Mouse (Mus musculus): ENCODE results near the gene Carmil3. TPM values are rescaled to one million over a fixed set of nuclear protein-coding genes. Genes with fewer than 3 reads are reported as not detected.

The Carmil3 gene
- polyA plus RNA-seq, 1 experiment from 2014 or later, result 1.1 TPM

DNA sequence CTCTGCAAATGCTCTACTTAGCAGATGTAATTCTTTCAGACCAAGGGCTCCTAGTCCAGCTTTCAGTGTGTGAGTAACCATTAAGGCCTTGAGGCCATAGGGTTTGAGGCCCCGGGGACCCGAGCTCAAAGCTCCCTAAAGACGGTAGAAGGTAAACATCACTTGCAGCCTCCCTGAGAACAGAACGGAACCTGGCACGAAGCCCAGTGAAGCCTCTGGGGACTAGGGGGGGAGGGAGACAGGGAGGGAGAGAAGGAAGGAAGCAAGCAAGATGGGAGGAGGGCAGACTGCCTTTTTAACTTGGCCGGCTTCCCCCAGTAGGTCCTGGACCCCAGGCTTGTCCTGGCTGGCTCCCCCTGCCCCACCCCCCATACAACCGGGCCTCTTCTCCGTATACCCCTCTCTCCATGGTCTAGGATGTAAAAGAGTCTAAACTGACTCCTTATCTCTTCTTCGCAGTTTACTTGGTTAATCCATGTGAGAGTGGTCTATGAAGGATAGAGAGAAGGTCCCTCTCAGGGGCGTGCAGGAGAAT is 50.4 kb downstream of the Carmil3 start:
- no peak for DNase-seq (ENCODE audit: low spot score)

DNA sequence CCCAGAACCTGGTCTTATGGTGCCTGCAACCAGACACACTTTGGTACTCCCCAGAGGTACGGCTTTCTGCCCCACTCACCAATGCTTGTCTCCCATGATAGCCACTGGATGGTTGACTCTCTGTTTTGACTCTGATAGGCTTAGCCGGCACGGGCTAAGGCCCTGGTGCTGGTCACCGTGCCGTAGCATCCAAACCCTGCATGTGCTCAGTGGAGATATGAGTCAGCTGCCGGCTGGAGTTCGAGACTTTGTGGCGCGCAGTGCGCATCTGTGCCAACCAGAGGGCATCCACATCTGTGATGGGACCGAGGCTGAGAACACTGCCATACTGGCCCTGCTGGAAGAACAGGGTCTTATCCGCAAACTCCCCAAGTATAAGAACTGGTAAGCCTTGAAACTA is 51.8 kb downstream of the Carmil3 start:
- no peak for DNase-seq (ENCODE audit: low spot score)

DNA sequence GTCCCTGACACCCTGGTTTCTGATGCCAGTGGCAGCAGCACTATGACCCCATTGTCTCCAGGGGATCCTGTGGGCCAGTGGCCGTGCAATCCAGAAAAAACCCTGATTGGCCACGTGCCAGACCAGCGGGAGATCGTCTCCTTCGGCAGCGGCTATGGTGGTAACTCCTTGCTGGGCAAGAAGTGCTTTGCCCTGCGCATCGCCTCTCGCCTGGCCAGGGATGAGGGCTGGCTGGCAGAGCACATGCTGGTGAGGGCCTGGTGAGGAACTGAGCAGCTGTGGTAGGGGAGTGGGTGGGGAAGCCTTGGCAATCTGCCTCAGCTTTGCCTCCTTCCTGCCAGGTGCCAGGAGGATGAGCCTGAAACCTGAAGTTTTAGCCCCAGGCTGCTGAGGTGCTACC is 53.9 kb downstream of the Carmil3 start:
- DNase-seq (ENCODE audit: low spot score), result no peak

DNA sequence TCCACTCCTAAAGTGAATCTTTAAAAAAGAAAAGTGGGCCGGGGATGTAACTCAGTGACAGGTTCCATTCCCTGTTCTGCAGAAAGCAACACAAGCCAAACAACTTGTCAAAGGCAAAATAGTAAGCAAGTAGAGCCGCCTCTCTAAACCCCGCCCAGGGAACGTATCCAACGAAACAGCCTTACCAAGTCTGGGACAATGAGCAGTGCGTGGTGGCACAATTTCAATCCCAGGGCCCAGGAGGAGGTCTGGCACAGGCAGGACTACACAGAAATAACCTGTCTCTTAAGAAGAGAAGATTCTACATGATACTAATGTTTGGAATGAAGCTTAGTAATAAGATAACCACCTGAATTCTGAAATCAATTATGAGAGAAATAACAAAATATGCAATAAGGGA is 59.7 kb downstream of the Carmil3 start:
- no peak for DNase-seq (ENCODE audit: low spot score)

DNA sequence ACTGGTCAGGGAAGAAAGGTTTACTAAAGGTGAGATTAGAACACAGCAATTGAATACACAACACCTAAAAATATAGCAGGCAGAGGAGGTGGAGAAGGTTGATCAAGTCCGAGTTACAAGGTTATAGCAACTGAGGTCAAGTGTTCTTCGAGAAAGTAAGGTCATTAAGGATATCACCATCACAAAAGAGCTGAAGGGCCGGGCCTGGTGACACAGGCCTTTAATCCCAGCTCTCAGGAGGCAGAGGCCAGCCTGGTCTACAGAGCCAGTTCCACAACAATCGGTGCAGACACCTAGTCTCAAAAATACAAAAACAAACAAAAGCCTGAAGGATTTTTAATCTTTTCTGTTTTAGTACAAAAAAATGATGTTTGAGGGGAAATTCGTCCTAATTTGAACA is 60.9 kb downstream of the Carmil3 start:
- DNase-seq (ENCODE audit: low spot score), result no peak

DNA sequence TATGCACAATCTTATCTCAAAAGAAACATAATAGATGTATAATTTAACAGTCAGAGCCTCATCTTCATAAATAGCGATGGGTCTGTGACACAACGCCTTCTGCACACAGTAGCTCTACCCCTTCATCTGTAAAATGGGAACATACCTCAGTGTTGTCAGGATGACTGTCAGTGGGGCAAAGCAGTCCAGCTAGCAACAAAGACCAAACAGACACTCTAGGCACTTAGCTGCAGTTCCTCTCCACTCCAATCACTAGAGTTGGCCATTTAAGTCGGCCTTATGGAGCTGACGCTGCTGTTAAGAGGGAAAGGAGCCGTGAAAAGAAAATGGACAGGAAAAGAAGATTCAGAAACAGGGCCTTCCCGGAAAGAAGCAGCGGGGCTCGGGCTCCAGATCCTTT is 61.3 kb downstream of the Carmil3 start:
- DNase-seq (ENCODE audit: low spot score), result no peak

DNA sequence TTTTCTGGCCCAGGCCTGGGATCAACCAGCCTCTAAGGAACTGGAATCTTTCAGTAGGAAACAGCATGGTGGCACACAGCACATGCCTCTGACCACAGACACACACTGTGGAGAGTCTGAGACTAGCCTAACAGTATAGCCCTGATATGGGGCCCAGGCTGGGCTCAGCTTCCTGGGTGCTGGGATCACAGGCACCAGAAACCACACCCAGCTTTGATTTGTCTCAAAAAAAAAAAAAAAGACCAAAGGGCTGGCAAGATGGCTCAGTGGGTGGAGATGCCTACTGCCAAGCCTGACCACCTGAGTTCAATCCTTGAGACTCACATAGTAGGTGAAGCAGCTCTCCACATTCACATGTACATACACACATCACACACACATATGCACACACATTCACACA is 64.2 kb downstream of the Carmil3 start:
- no peak for DNase-seq (ENCODE audit: low spot score)

DNA sequence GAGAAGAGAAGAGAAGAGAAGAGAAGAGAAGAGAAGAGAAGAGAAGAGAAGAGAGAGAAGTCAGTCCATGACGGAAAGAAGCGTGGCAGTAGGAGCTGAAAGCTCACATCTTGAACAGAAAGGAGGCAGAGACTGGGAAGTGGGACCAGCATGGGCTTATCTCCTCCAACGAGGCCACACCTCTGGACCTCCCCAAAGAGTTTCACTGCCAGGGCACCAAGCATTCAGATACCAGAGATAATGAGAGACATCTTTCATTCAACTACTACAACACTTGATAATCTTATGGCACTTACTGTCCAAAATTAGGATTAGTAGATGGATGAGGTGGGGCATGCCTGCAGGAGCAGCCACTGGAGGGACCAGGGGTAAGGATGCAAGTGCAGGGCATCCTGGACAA is 65.3 kb downstream of the Carmil3 start:
- DNase-seq (ENCODE audit: low spot score), result no peak

DNA sequence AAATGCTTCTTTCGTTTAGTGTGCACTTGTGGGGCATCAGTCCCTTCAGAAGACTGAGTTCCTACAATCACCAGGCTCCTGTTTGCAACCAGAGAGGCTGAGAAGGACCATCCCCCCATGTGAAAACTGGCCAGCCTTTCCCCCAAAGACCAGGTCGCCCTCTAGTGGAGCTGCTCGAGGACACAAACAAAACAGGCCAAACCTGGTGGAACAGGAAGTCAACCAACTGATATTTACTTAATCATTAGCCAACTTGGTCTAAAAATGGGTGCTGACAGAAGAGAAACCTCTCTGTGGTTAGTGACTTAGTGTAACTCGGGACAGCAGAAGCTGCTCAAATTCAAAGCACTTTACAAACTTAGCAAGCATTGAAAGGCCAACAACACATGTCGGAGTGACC is 66.6 kb downstream of the Carmil3 start:
- DNase-seq (ENCODE audit: low spot score), result peak; percentile 49

DNA sequence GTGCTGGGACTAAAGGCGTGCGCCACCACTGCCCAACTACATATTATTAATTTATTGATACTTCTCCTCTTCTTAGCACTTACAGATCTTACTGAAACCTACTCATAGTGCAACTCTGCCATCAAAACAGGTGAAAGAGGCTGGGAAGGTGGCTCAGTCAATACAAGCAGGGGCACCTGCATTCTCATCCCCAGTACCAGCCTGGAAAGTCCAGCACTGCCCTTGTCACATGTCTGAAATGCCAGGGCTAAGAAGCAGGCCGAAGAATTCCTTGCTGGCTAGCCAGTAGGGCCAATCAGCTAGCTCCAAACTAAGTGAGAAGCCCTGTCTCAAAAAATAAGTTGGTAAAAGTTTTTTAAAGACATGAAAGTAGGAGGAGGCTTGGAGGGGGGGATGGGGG is 67.1 kb downstream of the Carmil3 start:
- no peak for DNase-seq (ENCODE audit: low spot score)

Other genes starting within 250 kb of the Carmil3 start
- 62.4 and 63.8 TPM in 2 replicates for gene Dhrs4, start 11.9 kb upstream of the Carmil3 start, polyA plus RNA-seq (2015; fragmentation: Nextera tagmentation; extraction: Ambion mirVana)
- 0.31 and 0.39 TPM in 2 replicates for gene Cpne6, start 19.8 kb downstream of the Carmil3 start, polyA plus RNA-seq (2015; fragmentation: Nextera tagmentation; extraction: Ambion mirVana)
- gene Nrl, start 34.3 kb downstream of the Carmil3 start, polyA plus RNA-seq (2015; fragmentation: Nextera tagmentation; extraction: Ambion mirVana), result 0.07 and 0.08 TPM in 2 replicates
- 4.7 and 5.6 TPM in 2 replicates for gene Pck2, start 49.6 kb downstream of the Carmil3 start, polyA plus RNA-seq (2015; fragmentation: Nextera tagmentation; extraction: Ambion mirVana)
- 50.3 and 55.9 TPM in 2 replicates for gene Dcaf11, start 69.4 kb downstream of the Carmil3 start, polyA plus RNA-seq (2015; fragmentation: Nextera tagmentation; extraction: Ambion mirVana)
- gene A730061H03Rik, start 69.8 kb downstream of the Carmil3 start, polyA plus RNA-seq (2015; fragmentation: Nextera tagmentation; extraction: Ambion mirVana), result 2.1 and 3.2 TPM in 2 replicates
- 0.26 and 0.33 TPM in 2 replicates for gene Fitm1, start 85.0 kb downstream of the Carmil3 start, polyA plus RNA-seq (2015; fragmentation: Nextera tagmentation; extraction: Ambion mirVana)
- 281 and 294 TPM in 2 replicates for gene Psme1, start 87.5 kb downstream of the Carmil3 start, polyA plus RNA-seq (2015; fragmentation: Nextera tagmentation; extraction: Ambion mirVana)
- 4.8 and 5.6 TPM in 2 replicates for gene Emc9, start 94.7 kb downstream of the Carmil3 start, polyA plus RNA-seq (2015; fragmentation: Nextera tagmentation; extraction: Ambion mirVana)
- 604 and 625 TPM in 2 replicates for gene Psme2, start 100.5 kb downstream of the Carmil3 start, polyA plus RNA-seq (2015; fragmentation: Nextera tagmentation; extraction: Ambion mirVana)
- gene Rnf31, start 101.1 kb downstream of the Carmil3 start, polyA plus RNA-seq (2015; fragmentation: Nextera tagmentation; extraction: Ambion mirVana), result 18.0 and 22.6 TPM in 2 replicates
- gene Irf9, start 112.9 kb downstream of the Carmil3 start, polyA plus RNA-seq (2015; fragmentation: Nextera tagmentation; extraction: Ambion mirVana), result 46.6 and 50.2 TPM in 2 replicates
- 0.57 and 0.98 TPM in 2 replicates for gene Rec8, start 127.4 kb downstream of the Carmil3 start, polyA plus RNA-seq (2015; fragmentation: Nextera tagmentation; extraction: Ambion mirVana)
- 32.8 and 39.6 TPM in 2 replicates for gene Ipo4, start 145.3 kb downstream of the Carmil3 start, polyA plus RNA-seq (2015; fragmentation: Nextera tagmentation; extraction: Ambion mirVana)
- 0.71 and 1.7 TPM in 2 replicates for gene Gm49378, start 147.2 kb downstream of the Carmil3 start, polyA plus RNA-seq (2015; fragmentation: Nextera tagmentation; extraction: Ambion mirVana)
- 71.6 and 76.7 TPM in 2 replicates for gene Tm9sf1, start 153.2 kb downstream of the Carmil3 start, polyA plus RNA-seq (2015; fragmentation: Nextera tagmentation; extraction: Ambion mirVana)
- gene Tssk4, start 159.5 kb downstream of the Carmil3 start, polyA plus RNA-seq (2015; fragmentation: Nextera tagmentation; extraction: Ambion mirVana), result 0.62 and 0.81 TPM in 2 replicates
- 78.1 and 80.2 TPM in 2 replicates for gene Mdp1, start 169.9 kb downstream of the Carmil3 start, polyA plus RNA-seq (2015; fragmentation: Nextera tagmentation; extraction: Ambion mirVana)
- gene Gmpr2, start 181.3 kb downstream of the Carmil3 start, polyA plus RNA-seq (2015; fragmentation: Nextera tagmentation; extraction: Ambion mirVana), result 67.1 and 71.3 TPM in 2 replicates
- 529 and 550 TPM in 2 replicates for gene Nedd8, start 181.5 kb downstream of the Carmil3 start, polyA plus RNA-seq (2015; fragmentation: Nextera tagmentation; extraction: Ambion mirVana)
- 55.4 and 57.7 TPM in 2 replicates for gene Tinf2, start 191.2 kb downstream of the Carmil3 start, polyA plus RNA-seq (2015; fragmentation: Nextera tagmentation; extraction: Ambion mirVana)
- gene Tgm1, start 223.3 kb downstream of the Carmil3 start, polyA plus RNA-seq (2015; fragmentation: Nextera tagmentation; extraction: Ambion mirVana), result 2.0 and 3.0 TPM in 2 replicates
- 32.2 and 39.4 TPM in 2 replicates for gene Rabggta, start 231.6 kb downstream of the Carmil3 start, polyA plus RNA-seq (2015; fragmentation: Nextera tagmentation; extraction: Ambion mirVana)